Comparison of ENCODE assay signal across 12 mouse cellular contexts in genomic region chr15:103522458-103523099, GRCm38 (mm10). TPM values are rescaled to one million over a fixed set of nuclear protein-coding genes. Genes with fewer than 3 reads are reported as not detected.
DNase-seq lines count a peak whose midpoint lies in the region; ATAC-seq and TF ChIP-seq lines count a peak whose summit lies in the region.
"Had no signal": no experiment of that assay in that cellular context is flagged by ENCODE, and none has a peak within 500 bp of the region (broad histone marks: within the 10 kb centered on the region; RNA-seq: fewer than 3 reads in every experiment).

No protein-coding gene starts in this region.

- no peak overlapping the region for H3K4me3 ChIP-seq in hindbrain, embryonic 12.5 days
- no peak overlapping the region for H3K4me3 ChIP-seq in hindbrain, embryonic 11.5 days (ENCODE audit: low read depth, low read length)
- no peak overlapping the region for H3K4me3 ChIP-seq in hindbrain, embryonic 13.5 days
- H3K4me3 ChIP-seq in midbrain, embryonic 14.5 days (replicated peaks; ENCODE audit: low read depth, low read length), result no peak overlapping the region
- H3K4me3 ChIP-seq in thymus, adult 2 months (ENCODE audit: control insufficient read depth, insufficient read depth, low read length), result no peak overlapping the region
- H3K4me3 ChIP-seq in liver, embryonic 11.5 days (ENCODE audit: low read depth, low read length), result no peak overlapping the region
- H3K4me3 ChIP-seq: embryonic facial prominence, embryonic 13.5 days; limb, embryonic 12.5 days had no signal

- no peak for TF ChIP-seq POLR2A in thymus, adult 2 months (IDR thresholded peaks at IDR 0.05; ENCODE audit: control insufficient read depth, extremely low read depth, insufficient read depth, low read length, poor library complexity)

- no peaks in the 10 kb centered on the region for H3K27me3 ChIP-seq in hindbrain, embryonic 12.5 days
- H3K27me3 ChIP-seq in hindbrain, embryonic 11.5 days (ENCODE audit: control insufficient read depth, insufficient read depth, low read length), result no peaks in the 10 kb centered on the region
- H3K27me3 ChIP-seq in hindbrain, embryonic 13.5 days, result no peaks in the 10 kb centered on the region
- no peaks in the 10 kb centered on the region for H3K27me3 ChIP-seq in midbrain, embryonic 14.5 days (ENCODE audit: control insufficient read depth, insufficient read depth, low read length)
- no peaks in the 10 kb centered on the region for H3K27me3 ChIP-seq in thymus, adult 2 months (ENCODE audit: control insufficient read depth, insufficient read depth, low read length)
- H3K27me3 ChIP-seq in liver, embryonic 11.5 days (replicated peaks; ENCODE audit: control insufficient read depth, insufficient read depth, low read length), result no peaks in the 10 kb centered on the region
- H3K27me3 ChIP-seq: embryonic facial prominence, embryonic 13.5 days; limb, embryonic 12.5 days had no signal

- H3K4me1 ChIP-seq in hindbrain, embryonic 12.5 days, result peaks cover 39% of the 10 kb centered on the region
- H3K4me1 ChIP-seq in hindbrain, embryonic 11.5 days (replicated peaks; ENCODE audit: control insufficient read depth, insufficient read depth, low read length), result peaks cover 10% of the 10 kb centered on the region
- peaks cover 52% of the 10 kb centered on the region for H3K4me1 ChIP-seq in hindbrain, embryonic 13.5 days (replicated peaks)
- H3K4me1 ChIP-seq in midbrain, embryonic 14.5 days (ENCODE audit: control insufficient read depth, insufficient read depth, low read length), result peaks cover 40% of the 10 kb centered on the region
- no peaks in the 10 kb centered on the region for H3K4me1 ChIP-seq in thymus, adult 2 months (replicated peaks; ENCODE audit: control insufficient read depth, insufficient read depth, low read length)
- no peaks in the 10 kb centered on the region for H3K4me1 ChIP-seq in liver, embryonic 11.5 days (replicated peaks; ENCODE audit: control insufficient read depth, insufficient read depth, low read length)

- no peak overlapping the region for H3K9ac ChIP-seq in hindbrain, embryonic 12.5 days
- H3K9ac ChIP-seq in hindbrain, embryonic 11.5 days (ENCODE audit: low read depth, low read length), result no peak overlapping the region
- no peak overlapping the region for H3K9ac ChIP-seq in hindbrain, embryonic 13.5 days
- no peak overlapping the region for H3K9ac ChIP-seq in midbrain, embryonic 14.5 days (replicated peaks; ENCODE audit: low read length)
- no peak overlapping the region for H3K9ac ChIP-seq in liver, embryonic 11.5 days (ENCODE audit: low read depth, low read length)
- H3K9ac ChIP-seq: embryonic facial prominence, embryonic 13.5 days; limb, embryonic 12.5 days had no signal

- no peak overlapping the region for H3K4me2 ChIP-seq in hindbrain, embryonic 12.5 days (replicated peaks)
- no peak overlapping the region for H3K4me2 ChIP-seq in hindbrain, embryonic 11.5 days (replicated peaks; ENCODE audit: low read depth, low read length)
- H3K4me2 ChIP-seq in hindbrain, embryonic 13.5 days, result no peak overlapping the region
- H3K4me2 ChIP-seq in midbrain, embryonic 14.5 days (ENCODE audit: low read length), result no peak overlapping the region
- H3K4me2 ChIP-seq in liver, embryonic 11.5 days, result no peak overlapping the region
- H3K4me2 ChIP-seq: embryonic facial prominence, embryonic 13.5 days; limb, embryonic 12.5 days had no signal

- H3K36me3 ChIP-seq in hindbrain, embryonic 12.5 days, result peaks cover 48% of the 10 kb centered on the region
- H3K36me3 ChIP-seq in hindbrain, embryonic 11.5 days (ENCODE audit: control insufficient read depth, insufficient read depth, low read length), result no peaks in the 10 kb centered on the region; the same call in 1 of the 2 replicates
- peaks cover 52% of the 10 kb centered on the region for H3K36me3 ChIP-seq in hindbrain, embryonic 13.5 days
- H3K36me3 ChIP-seq in midbrain, embryonic 14.5 days (ENCODE audit: control insufficient read depth, insufficient read depth, low read length), result peaks cover 49% of the 10 kb centered on the region
- H3K36me3 ChIP-seq in thymus, adult 2 months (ENCODE audit: control insufficient read depth, insufficient read depth, low read length), result no peaks in the 10 kb centered on the region
- no peaks in the 10 kb centered on the region for H3K36me3 ChIP-seq in liver, embryonic 11.5 days (ENCODE audit: control insufficient read depth, insufficient read depth, low read length)
- H3K36me3 ChIP-seq: limb, embryonic 12.5 days had no signal

- no peak for TF ChIP-seq CTCF in thymus, adult 2 months (IDR thresholded peaks at IDR 0.05; ENCODE audit: borderline replicate concordance, control insufficient read depth, extremely low read depth, insufficient read depth, low read length, poor library complexity)

- no peak for DNase-seq in hindbrain, embryonic 11.5 days (ENCODE audit: low spot score)
- DNase-seq in ZHBTc4 (ENCODE audit: low read depth, low spot score), result peak; percentile 95
- DNase-seq in midbrain, embryonic 14.5 days, result no peak
- DNase-seq in thymus, adult 2 months, result no peak
- no peak for DNase-seq in right cerebral cortex, adult 2 months (ENCODE audit: low spot score in 2 of 2)
- DNase-seq in liver, embryonic 11.5 days (ENCODE audit: low spot score), result no peak
- DNase-seq: kidney, adult 9 months; thymus, postnatal 25 days had no signal

- no peak for ATAC-seq in hindbrain, embryonic 12.5 days (ENCODE audit: low FRiP score)
- no peak for ATAC-seq in hindbrain, embryonic 11.5 days (ENCODE audit: low FRiP score)
- no peak for ATAC-seq in hindbrain, embryonic 13.5 days (ENCODE audit: low FRiP score)
- no peak for ATAC-seq in midbrain, embryonic 14.5 days (ENCODE audit: low FRiP score, low TSS enrichment)
- no peak for ATAC-seq in liver, embryonic 11.5 days (replicated peaks; ENCODE audit: low FRiP score)

- peak overlapping the region; percentile 53 for H3K27ac ChIP-seq in hindbrain, embryonic 12.5 days
- no peak overlapping the region for H3K27ac ChIP-seq in hindbrain, embryonic 11.5 days (ENCODE audit: low read depth, low read length)
- peak overlapping the region; percentile 27; the same call in 1 of the 2 replicates for H3K27ac ChIP-seq in hindbrain, embryonic 13.5 days
- H3K27ac ChIP-seq in midbrain, embryonic 14.5 days (replicated peaks; ENCODE audit: low read depth, low read length), result 0 out of 2 replicates have a peak overlapping the region, but pooled peaks have one; percentile 3
- H3K27ac ChIP-seq in thymus, adult 2 months (ENCODE audit: control insufficient read depth, insufficient read depth, low read length), result no peak overlapping the region
- no peak overlapping the region for H3K27ac ChIP-seq in liver, embryonic 11.5 days (ENCODE audit: low read depth, low read length)
- H3K27ac ChIP-seq: embryonic facial prominence, embryonic 13.5 days; limb, embryonic 12.5 days had no signal

- WGBS in hindbrain, embryonic 12.5 days, result 77% methylated on average over 3 of the region's 3 CpGs
- 74% methylated on average over 3 of the region's 3 CpGs for WGBS in hindbrain, embryonic 11.5 days
- 68% methylated on average over 3 of the region's 3 CpGs for WGBS in hindbrain, embryonic 13.5 days
- 63% methylated on average over 3 of the region's 3 CpGs for WGBS in midbrain, embryonic 14.5 days
- WGBS in thymus, adult 2 months, result 80% methylated on average over 3 of the region's 3 CpGs
- 53% methylated on average over 3 of the region's 3 CpGs for WGBS in liver, embryonic 11.5 days

- no peaks in the 10 kb centered on the region for H3K9me3 ChIP-seq in hindbrain, embryonic 12.5 days (replicated peaks)
- no peaks in the 10 kb centered on the region for H3K9me3 ChIP-seq in hindbrain, embryonic 11.5 days (ENCODE audit: control insufficient read depth, low read length)
- no peaks in the 10 kb centered on the region for H3K9me3 ChIP-seq in hindbrain, embryonic 13.5 days
- H3K9me3 ChIP-seq in midbrain, embryonic 14.5 days (ENCODE audit: control insufficient read depth, low read length), result no peaks in the 10 kb centered on the region
- H3K9me3 ChIP-seq in liver, embryonic 11.5 days (ENCODE audit: control insufficient read depth, low read length), result no peaks in the 10 kb centered on the region
- H3K9me3 ChIP-seq: embryonic facial prominence, embryonic 13.5 days; limb, embryonic 12.5 days had no signal

RNA-seq across cellular contexts. Expression of gene Ppp1r1a, which starts 15.2 kb away (rescaled TPM):
- polyA plus RNA-seq in hindbrain, embryonic 12.5 days (2016; fragmentation: Nextera tagmentation; extraction: Ambion mirVana), result 55.2 and 56.1 TPM in 2 replicates
- 47.9 and 53.7 TPM in 2 replicates for polyA plus RNA-seq in hindbrain, embryonic 11.5 days (2014; fragmentation: Nextera tagmentation; extraction: Ambion mirVana)
- 99.2 and 101 TPM in 2 replicates for polyA plus RNA-seq in hindbrain, embryonic 13.5 days (2015; fragmentation: Nextera tagmentation; extraction: Ambion mirVana)
- 110 and 146 TPM in 2 replicates for polyA plus RNA-seq in midbrain, embryonic 14.5 days (2014; fragmentation: Nextera tagmentation; extraction: Ambion mirVana)
- polyA plus RNA-seq in thymus, adult 2 months (2012; rRNA removed), result 4.4 and 6.6 TPM in 2 replicates
- polyA plus RNA-seq in liver, embryonic 11.5 days (2014; fragmentation: Nextera tagmentation; extraction: Ambion mirVana), result 2.1 and 2.6 TPM in 2 replicates

RNA-seq across cellular contexts. Expression of gene Pde1b, which starts 19.7 kb away (rescaled TPM):
- 51.6 and 54.2 TPM in 2 replicates for polyA plus RNA-seq in hindbrain, embryonic 12.5 days (2016; fragmentation: Nextera tagmentation; extraction: Ambion mirVana)
- polyA plus RNA-seq in hindbrain, embryonic 11.5 days (2014; fragmentation: Nextera tagmentation; extraction: Ambion mirVana), result 38.1 and 39.0 TPM in 2 replicates
- 81.6 and 84.0 TPM in 2 replicates for polyA plus RNA-seq in hindbrain, embryonic 13.5 days (2015; fragmentation: Nextera tagmentation; extraction: Ambion mirVana)
- 81.6 and 90.8 TPM in 2 replicates for polyA plus RNA-seq in midbrain, embryonic 14.5 days (2014; fragmentation: Nextera tagmentation; extraction: Ambion mirVana)
- 28.0 and 33.4 TPM in 2 replicates for polyA plus RNA-seq in thymus, adult 2 months (2012; rRNA removed)
- polyA plus RNA-seq in liver, embryonic 11.5 days (2014; fragmentation: Nextera tagmentation; extraction: Ambion mirVana), result 0.87 and 1.1 TPM in 2 replicates

RNA-seq across cellular contexts. Expression of gene Glycam1, which starts 42.3 kb away (rescaled TPM):
- not detected in 2 replicates for polyA plus RNA-seq in hindbrain, embryonic 12.5 days (2016; fragmentation: Nextera tagmentation; extraction: Ambion mirVana)
- polyA plus RNA-seq in hindbrain, embryonic 11.5 days (2014; fragmentation: Nextera tagmentation; extraction: Ambion mirVana), result not detected in 2 replicates
- not detected in 2 replicates for polyA plus RNA-seq in hindbrain, embryonic 13.5 days (2015; fragmentation: Nextera tagmentation; extraction: Ambion mirVana)
- not detected in 2 replicates for polyA plus RNA-seq in midbrain, embryonic 14.5 days (2014; fragmentation: Nextera tagmentation; extraction: Ambion mirVana)
- 32.0 TPM in 1 of 2 replicates, not detected in the other for polyA plus RNA-seq in thymus, adult 2 months (2012; rRNA removed)
- polyA plus RNA-seq in liver, embryonic 11.5 days (2014; fragmentation: Nextera tagmentation; extraction: Ambion mirVana), result not detected in 2 replicates
- polyA plus RNA-seq: embryonic facial prominence, embryonic 13.5 days; limb, embryonic 12.5 days had no signal

Comparison
In these comparisons a context has a peak if more than half of its experiments do, and no peak if none do; other contexts are left out.
1. H3K27ac ChIP-seq: peak in hindbrain, embryonic 12.5 days (single experiment), hindbrain, embryonic 13.5 days (single experiment) and midbrain, embryonic 14.5 days (single experiment); none in hindbrain, embryonic 11.5 days (single experiment), thymus, adult 2 months (single experiment) and liver, embryonic 11.5 days (single experiment).
2. RNA of gene Pde1b, which starts 19.7 kb away (polyA plus RNA-seq): 81.6 to 90.8 TPM in midbrain, embryonic 14.5 days, 81.6 to 84.0 TPM in hindbrain, embryonic 13.5 days, 51.6 to 54.2 TPM in hindbrain, embryonic 12.5 days, 38.1 to 39.0 TPM in hindbrain, embryonic 11.5 days and 28.0 to 33.4 TPM in thymus, adult 2 months; 0.87 to 1.1 TPM in liver, embryonic 11.5 days; every median in the first group is over 10 times any median in the second.